Mouse (Mus musculus) heart, embryonic 13.5 days (tissue): ENCODE measurements at regions not wholly inside any gene's neighbourhood (a gene's known extent, or its start where the extent isn't known, plus 50 kb on each side); places are given as distances from the start of the nearest gene placed in this dataset.

Source experiments
- ATAC-seq: fragments of 200-750 bp; cut with Nextera tagmentation; 2 replicates; pipeline ENCODE4 v1.8.0; 2017; ENCODE audit warnings: moderate TSS enrichment; ENCODE audit not compliant: insufficient number of reproducible peaks, low FRiP score, low TSS enrichment; ENCODE audit errors: extremely low read depth
- H3K27ac ChIP-seq: fragments of 300-500 bp; sonication (generic); replicated peaks from 2 replicates; pipeline ENCODE4 v1.5.1; 2015; ENCODE audit warnings: moderate library complexity, mild to moderate bottlenecking, inconsistent platforms
- H3K27me3 ChIP-seq: fragments of 300-500 bp; sonication (generic); replicated peaks from 2 replicates; pipeline ENCODE4 v1.6.1; 2015; ENCODE audit warnings: mild to moderate bottlenecking, inconsistent platforms
- H3K36me3 ChIP-seq: fragments of 300-500 bp; sonication (generic); 2 replicates; pipeline ENCODE4 v1.6.1; 2015; ENCODE audit warnings: mild to moderate bottlenecking, inconsistent platforms
- H3K4me1 ChIP-seq: fragments of 300-500 bp; sonication (generic); 2 replicates; pipeline ENCODE4 v1.6.1; 2015; ENCODE audit warnings: inconsistent platforms
- H3K4me2 ChIP-seq: fragments of 300-500 bp; sonication (generic); 2 replicates; pipeline ENCODE4 v1.6.1; 2015; ENCODE audit warnings: inconsistent platforms, mild to moderate bottlenecking, moderate library complexity
- H3K4me3 ChIP-seq: fragments of 300-500 bp; sonication (generic); 2 replicates; pipeline ENCODE4 v1.5.1; 2015; ENCODE audit warnings: moderate library complexity, mild to moderate bottlenecking, inconsistent platforms
- H3K9ac ChIP-seq: fragments of 300-500 bp; sonication (generic); 2 replicates; pipeline ENCODE4 v1.6.1; 2015; ENCODE audit warnings: inconsistent platforms, mild to moderate bottlenecking, moderate library complexity
- H3K9me3 ChIP-seq: fragments of 300-500 bp; sonication (generic); 2 replicates; pipeline ENCODE4 v1.6.1; 2016; ENCODE audit warnings: inconsistent platforms
- WGBS: fragments of 180-500 bp; shearing (Covaris S2); methylation state at CpG from one replicate; pipeline ENCODE4 v1.1.7; 2015; ENCODE audit warnings: mixed read lengths; 5-methylcytosine and 5-hydroxymethylcytosine counted together

- no peak for ATAC-seq
- no peak overlapping the region for H3K27ac ChIP-seq
- H3K36me3 ChIP-seq: no peaks in the 10 kb centered on the region
- no peak overlapping the region for H3K4me3 ChIP-seq
- no peaks in the 10 kb centered on the region; the same call in 1 of the 2 replicates for H3K27me3 ChIP-seq
- peaks cover 27% of the 10 kb centered on the region for H3K4me1 ChIP-seq
- H3K9me3 ChIP-seq: no peaks in the 10 kb centered on the region
- WGBS: 50% methylated on average over 3 of the region's 3 CpGs
- no peak overlapping the region for H3K4me2 ChIP-seq
- no peak overlapping the region; the same call in 1 of the 2 replicates for H3K9ac ChIP-seq
Measured at GRCm38 (mm10) chr11:79784071-79784470, 178.1 kb downstream of the Utp6 start.

- Histone ChIP-seq H3K27me3 (no peaks in the 10 kb centered on the region; the same call in 1 of the 2 replicates), H3K4me3 (no peak overlapping the region), H3K36me3 (no peaks in the 10 kb centered on the region), H3K4me1 (peaks cover 32% of the 10 kb centered on the region), H3K9me3 (no peaks in the 10 kb centered on the region), H3K27ac (no peak overlapping the region), H3K9ac (no peak overlapping the region), H3K4me2 (no peak overlapping the region)
- ATAC-seq: no peak
- WGBS: 74% methylated on average over 5 of the region's 5 CpGs
Measured at GRCm38 (mm10) chr11:79781966-79782365, 180.2 kb downstream of the Utp6 start.

- ATAC-seq: no peak
- Histone ChIP-seq H3K27ac (no peak overlapping the region), H3K36me3 (no peaks in the 10 kb centered on the region), H3K9me3 (no peaks in the 10 kb centered on the region), H3K27me3 (no peaks in the 10 kb centered on the region; the same call in 1 of the 2 replicates), H3K9ac (no peak overlapping the region), H3K4me3 (no peak overlapping the region), H3K4me1 (peaks cover 39% of the 10 kb centered on the region), H3K4me2 (no peak overlapping the region)
- 68% methylated on average over 5 of the region's 5 CpGs for WGBS
Measured at GRCm38 (mm10) chr11:79779756-79780155, 182.4 kb downstream of the Utp6 start.

GRCm38 (mm10) chr11:79778522-79778921 is 183.7 kb downstream of the Utp6 start:
- Histone ChIP-seq H3K4me2 (peak overlapping the region; percentile 17; the same call in 1 of the 2 replicates), H3K27ac (peak overlapping the region; percentile 68), H3K36me3 (no peaks in the 10 kb centered on the region), H3K27me3 (no peaks in the 10 kb centered on the region; the same call in 1 of the 2 replicates), H3K9me3 (no peaks in the 10 kb centered on the region), H3K4me1 (peaks cover 48% of the 10 kb centered on the region), H3K9ac (no peak overlapping the region), H3K4me3 (no peak overlapping the region)
- 41% methylated on average over 5 of the region's 5 CpGs for WGBS
- ATAC-seq: peak; percentile 51; the same call in 1 of the 2 replicates

- peak overlapping the region; percentile 68 for H3K27ac ChIP-seq
- H3K4me1 ChIP-seq: peaks cover 54% of the 10 kb centered on the region
- WGBS: 13% methylated on average over 2 of the region's 2 CpGs
- H3K4me2 ChIP-seq: peak overlapping the region; percentile 17; the same call in 1 of the 2 replicates
- H3K9me3 ChIP-seq: no peaks in the 10 kb centered on the region
- no peaks in the 10 kb centered on the region; the same call in 1 of the 2 replicates for H3K27me3 ChIP-seq
- no peak overlapping the region for H3K9ac ChIP-seq
- peak; percentile 31; the same call in 1 of the 2 replicates for ATAC-seq
- no peak overlapping the region for H3K4me3 ChIP-seq
- no peaks in the 10 kb centered on the region for H3K36me3 ChIP-seq
Measured at GRCm38 (mm10) chr11:79777988-79778387, 184.2 kb downstream of the Utp6 start.

- Histone ChIP-seq H3K27ac (no peak overlapping the region), H3K9me3 (no peaks in the 10 kb centered on the region), H3K4me1 (peaks cover 58% of the 10 kb centered on the region), H3K9ac (no peak overlapping the region), H3K27me3 (no peaks in the 10 kb centered on the region), H3K36me3 (no peaks in the 10 kb centered on the region), H3K4me2 (no peak overlapping the region), H3K4me3 (no peak overlapping the region)
- 33% methylated on average over 6 of the region's 6 CpGs for WGBS
- ATAC-seq: no peak
Measured at GRCm38 (mm10) chr11:79776577-79776976, 185.6 kb downstream of the Rab11fip4 start.

- no peak overlapping the region for H3K9ac ChIP-seq
- H3K4me3 ChIP-seq: no peak overlapping the region
- H3K36me3 ChIP-seq: no peaks in the 10 kb centered on the region
- H3K9me3 ChIP-seq: peaks cover 6% of the 10 kb centered on the region; the same call in 1 of the 2 replicates
- no peak overlapping the region for H3K27ac ChIP-seq
- H3K4me1 ChIP-seq: peaks cover 52% of the 10 kb centered on the region
- WGBS: 30% methylated on average over 1 of the region's 1 CpGs
- no peaks in the 10 kb centered on the region for H3K27me3 ChIP-seq
- no peak overlapping the region for H3K4me2 ChIP-seq
- no peak for ATAC-seq
Measured at GRCm38 (mm10) chr11:79773755-79774154, 182.7 kb downstream of the Rab11fip4 start.

GRCm38 (mm10) chr11:79771431-79771830 is 180.4 kb downstream of the Rab11fip4 start:
- no peak overlapping the region for H3K27ac ChIP-seq
- no peaks in the 10 kb centered on the region for H3K27me3 ChIP-seq
- H3K9ac ChIP-seq: no peak overlapping the region
- H3K36me3 ChIP-seq: no peaks in the 10 kb centered on the region
- ATAC-seq: no peak
- peaks cover 29% of the 10 kb centered on the region for H3K4me1 ChIP-seq
- WGBS: 26% methylated on average over 3 of the region's 3 CpGs
- no peak overlapping the region for H3K4me3 ChIP-seq
- H3K4me2 ChIP-seq: no peak overlapping the region
- H3K9me3 ChIP-seq: peaks cover 7% of the 10 kb centered on the region; the same call in 1 of the 2 replicates

GRCm38 (mm10) chr11:79767111-79767510 is 176.1 kb downstream of the Rab11fip4 start:
- H3K9me3 ChIP-seq: peaks cover 7% of the 10 kb centered on the region; the same call in 1 of the 2 replicates
- no peak overlapping the region for H3K9ac ChIP-seq
- WGBS: 90% methylated on average over 5 of the region's 5 CpGs
- H3K36me3 ChIP-seq: no peaks in the 10 kb centered on the region
- H3K4me2 ChIP-seq: no peak overlapping the region
- H3K4me1 ChIP-seq: peaks cover 10% of the 10 kb centered on the region; the same call in 1 of the 2 replicates
- no peak overlapping the region for H3K27ac ChIP-seq
- H3K4me3 ChIP-seq: no peak overlapping the region
- no peak for ATAC-seq
- no peaks in the 10 kb centered on the region for H3K27me3 ChIP-seq

GRCm38 (mm10) chr11:79766036-79766435 is 175.0 kb downstream of the Rab11fip4 start:
- Histone ChIP-seq H3K4me3 (no peak overlapping the region), H3K36me3 (no peaks in the 10 kb centered on the region), H3K27me3 (no peaks in the 10 kb centered on the region), H3K4me2 (no peak overlapping the region), H3K27ac (no peak overlapping the region), H3K9me3 (peaks cover 7% of the 10 kb centered on the region; the same call in 1 of the 2 replicates), H3K4me1 (peaks cover 3% of the 10 kb centered on the region; the same call in 1 of the 2 replicates), H3K9ac (no peak overlapping the region)
- 87% methylated on average over 2 of the region's 2 CpGs for WGBS
- ATAC-seq: no peak

GRCm38 (mm10) chr11:79765396-79765795 is 174.4 kb downstream of the Rab11fip4 start:
- H3K36me3 ChIP-seq: no peaks in the 10 kb centered on the region
- H3K27ac ChIP-seq: no peak overlapping the region
- no peak overlapping the region for H3K4me3 ChIP-seq
- H3K4me2 ChIP-seq: no peak overlapping the region
- peaks cover 7% of the 10 kb centered on the region; the same call in 1 of the 2 replicates for H3K9me3 ChIP-seq
- no peak overlapping the region for H3K9ac ChIP-seq
- H3K27me3 ChIP-seq: no peaks in the 10 kb centered on the region
- WGBS: 61% methylated on average over 2 of the region's 2 CpGs
- no peak for ATAC-seq
- H3K4me1 ChIP-seq: no peaks in the 10 kb centered on the region

GRCm38 (mm10) chr11:79764026-79764425 is 173.0 kb downstream of the Rab11fip4 start:
- Histone ChIP-seq H3K27me3 (no peaks in the 10 kb centered on the region), H3K9ac (no peak overlapping the region), H3K4me1 (no peaks in the 10 kb centered on the region), H3K27ac (no peak overlapping the region), H3K36me3 (no peaks in the 10 kb centered on the region), H3K9me3 (peaks cover 4% of the 10 kb centered on the region; the same call in 1 of the 2 replicates), H3K4me2 (no peak overlapping the region), H3K4me3 (no peak overlapping the region)
- 74% methylated on average over 4 of the region's 6 CpGs for WGBS
- ATAC-seq: no peak
